Mouse (Mus musculus) B cell, adult 67 days (primary cell): ENCODE measurements around the gene Cwh43. TPM values are rescaled to one million over a fixed set of nuclear protein-coding genes. Genes with fewer than 3 reads are reported as not detected.

Source experiments
- total RNA-seq, 2 experiments: library from RNA; stranded (reverse); gene quantifications; 4 replicates each; pipeline ENCODE4 v1.2.4; 2023

Gene Cwh43
- total RNA-seq = not detected

GRCm38 (mm10) chr5:73405981-73406722 lies at the start of gene Cwh43:
Gene Cwh43 (plus strand): TSS chr5:73406075.

GRCm38 (mm10) chr5:73480700-73481099 lies 74.8 kb downstream of the Cwh43 start, which contains the start of gene Dcun1d4:
Gene Dcun1d4 (plus strand): TSS chr5:73481000.

Other genes with a start within 250 kb of the Cwh43 start
- gene Fryl, start 149.5 kb upstream of the Cwh43 start, total RNA-seq = 100 to 1,000 TPM; 192 to 239 TPM
- 100 to 1,000 TPM; 166 to 179 TPM for gene Ociad1, start 113.3 kb upstream of the Cwh43 start, total RNA-seq
- not detected for gene Ociad2, start 65.0 kb upstream of the Cwh43 start, total RNA-seq
- 10 to 100 TPM; 12.6 TPM for gene Dcun1d4, start 74.9 kb downstream of the Cwh43 start, total RNA-seq
- gene Lrrc66, start 226.5 kb downstream of the Cwh43 start, total RNA-seq = not detected
- 10 to 100 TPM; 11.4 to 16.5 TPM for gene Sgcb, start 241.7 kb downstream of the Cwh43 start, total RNA-seq
- not detected for gene Spata18, start 245.3 kb downstream of the Cwh43 start, total RNA-seq